Mouse (Mus musculus): Measurements from ENCODE around the gene 2310061I04Rik. TPM values are rescaled to one million over a fixed set of nuclear protein-coding genes. Genes with fewer than 3 reads are reported as not detected.

Gene 2310061I04Rik
- polyA plus RNA-seq, 1 experiment from 2014 or later, result 25.2 TPM

DNA sequence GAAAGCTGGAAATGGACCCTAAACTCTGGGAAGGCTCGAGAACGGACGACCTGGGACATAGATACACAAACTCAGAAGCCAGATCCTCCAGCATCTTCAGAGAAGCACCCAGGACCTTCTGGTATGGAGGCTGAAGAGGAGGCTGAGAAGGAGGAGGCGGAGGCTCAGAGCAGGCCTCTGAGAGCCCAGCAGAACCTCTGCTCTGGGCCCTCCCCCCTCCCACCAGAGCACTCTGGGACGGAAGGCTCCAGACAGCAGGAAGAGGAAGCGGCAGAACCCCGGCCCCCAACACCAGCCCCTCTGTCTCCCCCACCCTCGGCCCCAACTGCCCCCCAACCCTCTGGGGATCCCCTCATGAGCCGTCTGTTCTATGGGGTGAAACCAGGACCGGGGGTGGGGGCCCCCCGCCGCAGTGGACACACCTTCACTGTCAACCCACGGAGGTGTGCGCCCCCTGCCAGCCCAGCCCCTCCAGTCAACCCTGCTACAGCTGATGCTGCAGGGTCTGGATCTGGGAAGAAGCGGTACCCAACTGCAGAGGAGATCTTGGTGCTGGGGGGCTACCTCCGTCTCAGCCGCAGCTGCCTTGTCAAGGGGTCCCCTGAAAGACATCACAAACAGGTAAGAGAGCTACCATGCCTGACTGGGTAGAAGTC lies 28.9 kb downstream of the 2310061I04Rik start:
- H3K4me2 ChIP-seq, result peak overlapping the region; percentile 96
- H3K4me3 ChIP-seq, result peak overlapping the region; percentile 68
- WGBS, result 23% methylated on average over 15 of the region's 17 CpGs
- peaks cover 72% of the 10 kb centered on the region for H3K4me1 ChIP-seq
- H3K9me3 ChIP-seq, result no peaks in the 10 kb centered on the region
- peak overlapping the region; percentile 91 for H3K9ac ChIP-seq
- H3K36me3 ChIP-seq, result peaks cover 30% of the 10 kb centered on the region
- peak overlapping the region; percentile 97 for H3K27ac ChIP-seq (replicated peaks)
- ATAC-seq (ENCODE audit: extremely low read depth, insufficient number of reproducible peaks, low FRiP score, low TSS enrichment), result no peak
- no peaks in the 10 kb centered on the region for H3K27me3 ChIP-seq (replicated peaks)

DNA sequence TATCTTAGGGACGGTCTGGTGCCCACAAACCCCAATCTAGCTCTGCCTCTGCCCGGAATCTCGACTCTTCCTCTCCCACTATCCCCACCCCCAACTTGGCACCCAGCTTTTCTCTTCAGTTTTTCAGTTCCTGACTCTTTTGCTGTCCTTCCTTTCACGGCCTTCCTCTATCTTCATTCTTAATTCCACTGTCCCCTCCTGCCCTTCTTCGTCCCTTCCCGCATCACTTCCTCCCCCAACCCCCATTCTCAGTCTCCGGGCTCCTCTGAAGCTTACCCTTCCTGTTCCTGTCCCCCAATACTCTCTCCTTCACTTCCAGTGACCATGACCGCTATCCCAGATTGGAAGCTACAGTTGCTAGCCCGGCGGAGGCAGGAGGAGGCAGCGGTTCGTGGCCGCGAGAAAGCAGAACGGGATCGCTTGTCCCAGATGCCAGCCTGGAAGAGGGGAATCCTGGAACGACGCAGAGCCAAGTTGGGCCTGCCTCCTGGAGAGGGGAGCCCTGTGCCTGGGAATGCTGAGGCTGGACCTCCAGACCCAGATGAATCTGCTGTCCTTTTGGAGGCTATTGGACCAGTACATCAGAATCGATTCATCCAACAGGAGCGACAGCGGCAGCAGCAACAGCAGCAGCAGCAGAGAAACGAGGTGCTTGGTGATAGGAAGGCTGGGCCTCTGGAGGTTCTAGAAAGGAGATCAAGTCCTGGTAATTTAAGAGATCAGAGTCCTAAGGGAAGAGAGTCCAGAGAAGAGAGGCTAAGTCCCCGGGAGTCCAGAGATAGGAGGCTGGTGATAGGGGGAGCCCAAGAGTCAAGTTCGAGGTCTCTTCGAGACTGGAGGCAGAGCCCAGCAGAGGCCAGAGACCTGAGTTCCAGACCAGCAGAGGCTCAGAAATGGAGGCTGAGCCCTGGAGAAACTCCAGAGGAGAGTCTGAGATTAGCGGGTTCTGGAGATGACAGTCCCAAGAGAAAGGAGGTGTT lies 30.0 kb downstream of the 2310061I04Rik start:
- Histone ChIP-seq H3K4me3 (peak overlapping the region; percentile 68), H3K36me3 (peaks cover 23% of the 10 kb centered on the region), H3K4me1 (peaks cover 62% of the 10 kb centered on the region), H3K4me2 (peak overlapping the region; percentile 96), H3K27me3 (replicated peaks) (no peaks in the 10 kb centered on the region), H3K9ac (peak overlapping the region; percentile 91), H3K27ac (replicated peaks) (peak overlapping the region; percentile 97), H3K9me3 (no peaks in the 10 kb centered on the region)
- 7% methylated on average over 26 of the region's 26 CpGs for WGBS
- no peak for ATAC-seq (ENCODE audit: extremely low read depth, insufficient number of reproducible peaks, low FRiP score, low TSS enrichment)

DNA sequence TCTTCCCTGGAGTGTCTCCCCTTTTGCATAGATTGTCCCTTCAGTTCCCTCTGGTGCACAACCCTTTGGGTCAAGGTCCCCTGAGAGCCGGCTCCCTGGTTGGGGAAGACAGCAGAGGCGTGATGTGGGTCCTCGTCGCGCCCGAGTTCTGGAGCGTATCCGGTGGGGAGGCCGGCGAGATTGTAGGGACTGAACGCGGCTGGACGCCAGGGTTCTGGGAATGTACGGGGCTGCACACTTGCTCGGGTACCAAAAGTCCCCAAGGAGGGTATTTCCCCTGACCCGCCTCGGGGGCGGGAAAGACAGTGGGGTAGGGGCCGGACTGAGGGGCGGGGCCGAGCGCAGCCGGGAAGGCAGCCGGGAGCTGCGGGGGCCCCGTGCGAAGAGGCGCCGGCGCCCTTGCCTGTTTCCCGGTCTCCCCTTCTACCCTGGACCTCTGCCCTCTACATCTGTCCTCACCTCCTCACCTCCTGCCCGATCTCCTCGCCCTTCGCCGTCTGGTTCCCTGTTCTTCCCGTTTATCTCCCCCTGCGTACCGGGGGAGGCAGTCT lies 30.9 kb downstream of the 2310061I04Rik start:
- peak overlapping the region; percentile 68 for H3K4me3 ChIP-seq
- peaks cover 17% of the 10 kb centered on the region for H3K36me3 ChIP-seq
- H3K4me1 ChIP-seq, result peaks cover 63% of the 10 kb centered on the region
- H3K9ac ChIP-seq, result peak overlapping the region; percentile 91
- peak; percentile 44; the same call in 1 of the 2 replicates for ATAC-seq (ENCODE audit: extremely low read depth, insufficient number of reproducible peaks, low FRiP score, low TSS enrichment)
- H3K9me3 ChIP-seq, result no peaks in the 10 kb centered on the region
- peak overlapping the region; percentile 97 for H3K27ac ChIP-seq (replicated peaks)
- H3K4me2 ChIP-seq, result peak overlapping the region; percentile 96
- no peaks in the 10 kb centered on the region for H3K27me3 ChIP-seq (replicated peaks)
- 0% methylated on average over 30 of the region's 38 CpGs for WGBS

DNA sequence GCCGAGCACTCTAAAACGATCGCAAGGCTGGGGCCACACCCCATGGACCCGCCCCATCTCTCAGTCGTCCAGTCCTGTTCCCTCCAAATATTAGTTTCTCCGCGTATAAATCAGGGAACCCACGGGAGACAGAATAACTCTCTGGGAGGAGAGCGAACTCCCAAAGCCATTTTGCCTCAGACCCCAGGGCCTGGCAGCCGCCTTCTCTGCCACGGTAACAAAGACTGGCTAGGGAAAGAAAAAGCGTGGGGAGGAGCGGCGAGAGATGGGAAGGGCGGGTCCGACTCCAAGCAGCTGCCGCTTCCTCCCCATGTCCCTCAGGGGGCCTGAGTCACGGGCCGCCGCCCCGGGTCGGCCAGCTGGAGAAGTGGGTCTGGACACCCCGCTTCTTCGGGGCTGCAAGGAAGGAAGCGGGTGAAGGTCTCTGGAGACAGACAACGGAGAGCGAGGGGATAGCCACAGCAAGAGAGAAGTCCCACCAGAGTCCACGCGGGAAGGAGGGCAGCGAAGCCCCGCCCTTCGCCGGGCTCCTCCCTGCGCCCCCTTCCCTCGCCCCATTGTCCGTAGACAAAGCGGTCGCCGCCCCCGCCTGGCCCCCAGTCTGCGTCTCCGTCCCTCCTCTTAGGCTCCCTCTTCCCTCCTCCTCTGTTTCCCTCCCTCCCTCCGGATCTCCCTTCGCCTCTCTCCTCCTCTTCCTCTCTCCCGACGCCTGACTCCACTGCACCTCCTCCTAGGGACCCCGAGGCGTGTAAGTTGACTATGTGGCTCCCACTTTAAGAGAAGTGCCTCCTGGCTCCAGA lies 31.6 kb downstream of the 2310061I04Rik start, which contains the start of gene Ppp1r18:
Ppp1r18 (plus strand) TSS at position 113 of the 800 bp plus-strand sequence.
- Histone ChIP-seq H3K27me3 (replicated peaks) (no peaks in the 10 kb centered on the region), H3K27ac (replicated peaks) (peak within 1 kb of the TSS; percentile 97), H3K9ac (peak within 1 kb of the TSS; percentile 91), H3K4me3 (peak within 1 kb of the TSS; percentile 68), H3K36me3 (peaks cover 11% of the 10 kb centered on the region), H3K4me1 (peaks cover 59% of the 10 kb centered on the region), H3K4me2 (peak within 1 kb of the TSS; percentile 96), H3K9me3 (no peaks in the 10 kb centered on the region)
- peak; percentile 31; the same call in 1 of the 2 replicates for ATAC-seq (ENCODE audit: extremely low read depth, insufficient number of reproducible peaks, low FRiP score, low TSS enrichment)
- 1% methylated on average over 46 of the region's 48 CpGs for WGBS

DNA sequence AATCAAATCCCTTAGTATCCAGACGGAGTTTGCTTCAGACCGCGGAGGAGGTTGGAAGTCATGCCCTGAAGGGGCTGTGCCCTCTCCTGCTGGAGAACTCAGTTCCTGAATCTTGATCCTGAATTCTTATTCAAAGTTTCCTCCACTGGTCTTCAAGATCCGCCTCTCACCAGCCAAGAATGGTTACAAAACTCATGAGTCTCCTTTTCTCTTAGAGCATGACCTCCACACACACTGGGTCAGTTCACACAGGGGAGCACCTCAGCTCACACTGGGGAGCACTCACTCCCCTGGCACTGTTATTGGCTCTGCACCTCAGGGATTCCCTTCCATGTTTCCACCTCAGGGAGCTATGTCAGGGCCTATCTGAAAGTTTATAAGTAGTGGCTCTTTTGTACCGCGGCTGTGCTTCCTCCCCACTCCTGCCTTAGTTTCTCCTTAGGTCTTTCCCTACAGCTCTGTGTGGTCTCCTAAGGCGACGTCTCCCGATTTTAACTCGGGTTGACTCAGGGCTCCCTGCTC lies 32.3 kb downstream of the 2310061I04Rik start:
- H3K9me3 ChIP-seq, result no peaks in the 10 kb centered on the region
- peak overlapping the region; percentile 91 for H3K9ac ChIP-seq
- H3K4me2 ChIP-seq, result peak overlapping the region; percentile 96
- H3K27ac ChIP-seq (replicated peaks), result peak overlapping the region; percentile 97
- no peak for ATAC-seq (ENCODE audit: extremely low read depth, insufficient number of reproducible peaks, low FRiP score, low TSS enrichment)
- H3K4me1 ChIP-seq, result peaks cover 55% of the 10 kb centered on the region
- H3K36me3 ChIP-seq, result peaks cover 8% of the 10 kb centered on the region; the same call in 1 of the 2 replicates
- no peaks in the 10 kb centered on the region for H3K27me3 ChIP-seq (replicated peaks)
- 29% methylated on average over 10 of the region's 10 CpGs for WGBS
- H3K4me3 ChIP-seq, result peak overlapping the region; percentile 68

DNA sequence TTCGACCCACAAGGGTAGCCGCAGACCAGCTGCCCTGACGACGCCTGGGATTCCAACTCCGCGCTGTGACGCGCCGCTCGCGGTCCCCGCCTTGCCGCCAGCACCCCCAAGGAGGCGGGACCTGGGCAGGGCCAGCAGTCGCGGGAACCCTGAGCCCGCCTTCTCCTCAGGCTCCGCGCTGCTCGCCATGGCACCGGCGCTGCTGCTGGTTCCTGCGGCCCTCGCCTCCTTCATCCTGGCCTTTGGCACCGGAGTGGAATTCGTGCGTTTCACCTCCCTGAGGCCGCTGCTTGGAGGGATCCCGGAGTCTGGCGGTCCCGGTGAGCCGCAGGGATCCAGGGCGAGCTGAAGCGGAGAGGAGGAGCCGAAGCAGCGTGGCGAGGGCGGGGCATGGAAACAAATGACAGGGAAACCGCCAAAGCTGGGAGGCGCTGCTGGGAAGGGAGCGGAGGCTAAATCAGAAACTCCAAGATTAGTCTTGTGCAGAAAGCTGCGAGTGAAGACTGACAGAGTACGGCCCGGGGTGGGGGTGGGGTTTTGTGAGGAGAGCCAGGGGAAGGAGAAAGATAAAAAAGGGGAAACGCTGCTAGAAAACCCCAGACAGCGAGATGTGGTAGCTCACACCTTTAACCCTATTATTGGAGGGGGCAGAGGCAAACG lies 35.9 kb downstream of the 2310061I04Rik start, which contains the start of gene Nrm:
Nrm (plus strand) TSS at position 121 of the 660 bp plus-strand sequence.
- Histone ChIP-seq H3K4me2 (peak within 1 kb of the TSS; percentile 78), H3K4me3 (peak within 1 kb of the TSS; percentile 87), H3K9ac (peak within 1 kb of the TSS; percentile 89), H3K27ac (replicated peaks) (peak within 1 kb of the TSS; percentile 95), H3K27me3 (replicated peaks) (no peaks in the 10 kb centered on the region), H3K4me1 (peaks cover 25% of the 10 kb centered on the region), H3K36me3 (peaks cover 33% of the 10 kb centered on the region), H3K9me3 (no peaks in the 10 kb centered on the region)
- 1% methylated on average over 47 of the region's 47 CpGs for WGBS
- peak; percentile 85 for ATAC-seq (ENCODE audit: extremely low read depth, insufficient number of reproducible peaks, low FRiP score, low TSS enrichment)

DNA sequence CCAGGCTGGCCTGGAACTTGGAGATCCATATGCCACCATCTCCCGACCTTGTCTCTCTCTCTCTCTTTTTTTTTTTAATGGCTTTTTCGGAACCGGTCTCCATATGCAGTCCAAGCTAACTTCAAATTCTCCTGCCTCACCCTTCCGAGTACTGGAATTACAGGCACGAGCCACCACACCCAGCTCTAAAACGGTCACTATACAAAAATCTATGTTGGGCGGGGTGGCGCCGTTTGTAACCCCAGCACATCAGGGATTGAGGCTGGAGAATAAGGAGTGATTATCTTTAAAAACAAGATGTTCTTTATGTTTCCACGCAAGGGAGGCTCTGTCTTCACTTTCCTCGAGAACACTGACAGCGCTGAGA lies 36.4 kb downstream of the 2310061I04Rik start:
- no peak for ATAC-seq (ENCODE audit: extremely low read depth, insufficient number of reproducible peaks, low FRiP score, low TSS enrichment)
- WGBS, result 5% methylated on average over 12 of the region's 12 CpGs
- H3K9me3 ChIP-seq, result no peaks in the 10 kb centered on the region

DNA sequence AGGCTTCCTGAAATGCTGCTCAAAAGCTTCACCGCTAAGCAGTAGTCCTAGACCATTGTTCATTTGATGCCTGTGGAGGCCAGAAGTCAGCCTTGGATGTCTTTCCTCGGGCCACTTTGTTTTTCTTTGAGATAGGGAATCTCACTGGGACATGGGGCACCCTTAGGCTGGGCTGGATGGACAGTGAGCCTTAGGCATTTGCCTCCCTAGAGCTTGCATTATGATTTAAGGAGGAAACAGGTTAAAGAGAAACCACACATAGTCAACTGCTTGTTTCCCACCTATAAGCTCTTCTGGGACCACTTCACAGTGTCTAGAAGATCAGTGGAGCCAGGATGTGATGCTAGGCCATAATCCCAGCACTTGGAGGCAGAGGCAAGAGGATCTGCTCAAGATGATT lies 37.4 kb downstream of the 2310061I04Rik start:
- WGBS, result 42% methylated on average over 2 of the region's 2 CpGs
- H3K4me3 ChIP-seq, result no peak overlapping the region
- ATAC-seq (ENCODE audit: extremely low read depth, insufficient number of reproducible peaks, low FRiP score, low TSS enrichment), result no peak

More for the DNA sequence above, 36.4 kb downstream of the 2310061I04Rik start:
- H3K27me3 ChIP-seq (replicated peaks), result no peaks in the 10 kb centered on the region
- H3K27ac ChIP-seq (replicated peaks), result peak overlapping the region; percentile 95
- peak overlapping the region; percentile 89 for H3K9ac ChIP-seq
- H3K4me1 ChIP-seq, result peaks cover 25% of the 10 kb centered on the region
- H3K4me2 ChIP-seq, result peak overlapping the region; percentile 78
- peaks cover 34% of the 10 kb centered on the region for H3K36me3 ChIP-seq
- peak overlapping the region; percentile 87 for H3K4me3 ChIP-seq

DNA sequence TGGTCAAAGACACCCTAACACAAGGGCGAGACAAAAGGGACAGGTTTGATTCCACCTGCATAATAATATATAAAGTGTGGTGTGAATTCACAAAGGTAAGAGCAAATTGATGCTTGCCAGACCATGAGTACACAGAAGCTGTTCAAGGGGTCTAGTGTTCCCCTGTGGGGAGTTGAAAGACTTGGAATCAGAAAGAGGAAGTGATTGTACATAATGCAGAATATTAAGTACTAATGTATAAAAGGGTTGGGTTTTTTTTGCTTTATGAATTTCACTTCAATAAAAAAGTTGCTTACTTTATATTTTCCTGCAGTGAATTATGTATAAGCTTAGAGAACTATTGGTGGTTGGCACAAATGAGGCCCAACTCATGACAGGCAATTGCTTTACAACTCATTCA lies 37.9 kb downstream of the 2310061I04Rik start:
- no peak overlapping the region for H3K27ac ChIP-seq (replicated peaks)
- no peaks in the 10 kb centered on the region for H3K27me3 ChIP-seq (replicated peaks)
- peaks cover 47% of the 10 kb centered on the region for H3K36me3 ChIP-seq
- no peaks in the 10 kb centered on the region for H3K9me3 ChIP-seq
- no peak overlapping the region for H3K4me3 ChIP-seq
- ATAC-seq (ENCODE audit: extremely low read depth, insufficient number of reproducible peaks, low FRiP score, low TSS enrichment), result no peak
- no peak overlapping the region for H3K9ac ChIP-seq
- H3K4me1 ChIP-seq, result peaks cover 15% of the 10 kb centered on the region
- no peak overlapping the region for H3K4me2 ChIP-seq
- WGBS, result 93% methylated on average over 1 of the region's 1 CpGs

More for the DNA sequence above, 37.4 kb downstream of the 2310061I04Rik start:
- H3K4me1 ChIP-seq, result peaks cover 20% of the 10 kb centered on the region
- H3K4me2 ChIP-seq, result no peak overlapping the region
- H3K27ac ChIP-seq (replicated peaks), result no peak overlapping the region
- no peaks in the 10 kb centered on the region for H3K9me3 ChIP-seq
- H3K36me3 ChIP-seq, result peaks cover 42% of the 10 kb centered on the region
- H3K27me3 ChIP-seq (replicated peaks), result no peaks in the 10 kb centered on the region
- no peak overlapping the region for H3K9ac ChIP-seq

DNA sequence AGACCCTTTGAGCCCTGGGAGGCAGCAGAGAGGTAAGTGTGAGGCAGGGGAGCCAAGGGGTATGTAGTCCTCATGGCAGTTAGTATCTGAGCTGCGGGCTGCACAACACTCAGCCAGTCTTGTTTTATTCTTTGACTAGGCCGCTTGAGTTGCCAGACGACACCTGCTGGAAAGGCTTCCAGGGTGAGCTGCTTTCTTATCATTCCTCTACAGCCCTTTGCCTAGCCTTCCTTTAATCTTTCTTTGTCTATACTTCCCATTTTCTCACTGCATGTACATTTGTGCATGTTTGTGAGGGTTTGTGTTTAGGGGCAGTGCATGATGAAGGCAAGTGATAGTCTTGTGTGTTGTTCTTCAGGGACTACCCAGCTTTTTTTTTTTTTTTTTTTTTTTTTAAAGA lies 46.3 kb downstream of the 2310061I04Rik start:
- ATAC-seq (ENCODE audit: extremely low read depth, insufficient number of reproducible peaks, low FRiP score, low TSS enrichment), result no peak

More for the DNA sequence above, 46.3 kb downstream of the 2310061I04Rik start:
- no peaks in the 10 kb centered on the region for H3K9me3 ChIP-seq
- no peak overlapping the region for H3K4me2 ChIP-seq
- H3K36me3 ChIP-seq, result peaks cover 96% of the 10 kb centered on the region
- no peaks in the 10 kb centered on the region for H3K4me1 ChIP-seq
- H3K27me3 ChIP-seq (replicated peaks), result no peaks in the 10 kb centered on the region
- no peak overlapping the region for H3K27ac ChIP-seq (replicated peaks)
- H3K9ac ChIP-seq, result no peak overlapping the region
- WGBS, result 72% methylated on average over 3 of the region's 3 CpGs
- no peak overlapping the region for H3K4me3 ChIP-seq
